Comparison of ENCODE assay signal across 8 mouse cellular contexts in the genomic region with DNA sequence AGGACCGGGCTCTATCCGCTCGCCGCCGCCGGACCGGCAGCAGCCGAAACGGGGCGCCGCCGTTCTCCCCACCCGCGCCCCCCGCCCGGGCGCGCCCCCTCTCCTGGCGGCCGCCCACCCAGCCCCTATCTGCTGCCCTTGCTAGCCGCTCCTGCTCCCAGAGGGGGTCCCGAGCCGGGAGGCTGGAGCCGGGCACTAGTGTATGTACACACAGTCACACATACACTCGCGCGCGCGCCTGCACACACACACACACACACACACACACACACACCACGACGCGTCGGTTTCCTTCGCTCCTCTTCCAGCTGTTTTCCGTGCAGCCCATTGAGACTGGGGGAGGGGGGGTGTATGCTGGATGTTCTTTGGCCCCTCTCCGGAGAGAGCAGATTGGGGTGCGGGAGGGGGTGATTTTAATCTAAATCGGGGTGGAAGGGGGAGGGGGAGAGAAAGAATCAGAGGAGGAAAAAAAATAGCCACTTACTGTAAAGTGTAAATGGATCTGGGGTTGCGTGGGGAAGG. TPM values are rescaled to one million over a fixed set of nuclear protein-coding genes. Genes with fewer than 3 reads are reported as not detected.
DNase-seq lines count a peak whose midpoint lies in the region; ATAC-seq and TF ChIP-seq lines count a peak whose summit lies in the region.

No protein-coding gene starts in this region.

- no peaks in the 10 kb centered on the region for H3K79me2 ChIP-seq in heart, adult 2 months (replicated peaks; ENCODE audit: control insufficient read depth, insufficient read depth, low read length)

- ATAC-seq in liver, postnatal 0 days, result peak; percentile 26
- ATAC-seq in neural tube, embryonic 15.5 days (ENCODE audit: low FRiP score), result peak; percentile 54

- H3K9ac ChIP-seq in heart, adult 2 months (ENCODE audit: low read depth, low read length), result peak overlapping the region; percentile 98
- H3K9ac ChIP-seq in liver, postnatal 0 days (replicated peaks), result peak overlapping the region; percentile 94
- H3K9ac ChIP-seq in neural tube, embryonic 15.5 days (replicated peaks), result peak overlapping the region; percentile 83

- H3K27ac ChIP-seq in heart, adult 2 months, result peak overlapping the region; percentile 99
- H3K27ac ChIP-seq in liver, postnatal 0 days (ENCODE audit: low read depth), result peak overlapping the region; percentile 98
- peak overlapping the region; percentile 97 for H3K27ac ChIP-seq in neural tube, embryonic 15.5 days (replicated peaks)

- intact Hi-C loops in heart, adult 2 months (cut with DNase I), result loop anchor here (2.0 to 5.0 kb wide), 4 partner anchors 37 to 392 kb away; no protein-coding TSS in a partner anchor

- no peak for TF ChIP-seq CTCF in heart, adult 2 months (IDR thresholded peaks at IDR 0.05)
- no peak for TF ChIP-seq CTCF in liver, postnatal 0 days (IDR thresholded peaks at IDR 0.05; ENCODE audit: low read depth)

- WGBS in heart, adult 2 months, result 1% methylated on average over 17 of the region's 39 CpGs
- 0% methylated on average over 17 of the region's 39 CpGs for whole genome bisulfite sequencing in liver, postnatal 0 days (ENCODE audit: insufficient replicate concordance)
- WGBS in neural tube, embryonic 15.5 days, result 1% methylated on average over 19 of the region's 39 CpGs

- no peaks in the 10 kb centered on the region for H3K27me3 ChIP-seq in heart, adult 2 months (ENCODE audit: control insufficient read depth, insufficient read depth, low read length)
- H3K27me3 ChIP-seq in liver, postnatal 0 days (ENCODE audit: insufficient read depth, low read length), result no peaks in the 10 kb centered on the region
- 0 out of 2 replicates have a peak, but pooled peaks cover 3% of the 10 kb centered on the region for H3K27me3 ChIP-seq in neural tube, embryonic 15.5 days (replicated peaks)

- H3K36me3 ChIP-seq in heart, adult 2 months (ENCODE audit: control insufficient read depth, insufficient read depth, low read length), result peaks cover 7% of the 10 kb centered on the region
- H3K36me3 ChIP-seq in liver, postnatal 0 days (replicated peaks; ENCODE audit: insufficient read depth, low read length), result no peaks in the 10 kb centered on the region
- no peaks in the 10 kb centered on the region for H3K36me3 ChIP-seq in neural tube, embryonic 15.5 days

- TF ChIP-seq EP300 in heart, adult 2 months (IDR thresholded peaks at IDR 0.05; ENCODE audit: insufficient read depth, low read depth, low read length), result no peak
- TF ChIP-seq EP300 in liver, postnatal 0 days (IDR thresholded peaks at IDR 0.05; ENCODE audit: low read depth), result no peak

- no peaks in the 10 kb centered on the region for H3K9me3 ChIP-seq in liver, postnatal 0 days (ENCODE audit: low read length)
- H3K9me3 ChIP-seq in neural tube, embryonic 15.5 days (replicated peaks), result no peaks in the 10 kb centered on the region

- H3K4me3 ChIP-seq in heart, adult 2 months, result peak overlapping the region; percentile 95
- peak overlapping the region; percentile 92 for H3K4me3 ChIP-seq in liver, postnatal 0 days (ENCODE audit: low read depth, low read length)
- peak overlapping the region; percentile 83 for H3K4me3 ChIP-seq in neural tube, embryonic 15.5 days (replicated peaks)

- H3K4me2 ChIP-seq in liver, postnatal 0 days (ENCODE audit: low read depth, low read length), result peak overlapping the region; percentile 94
- H3K4me2 ChIP-seq in neural tube, embryonic 15.5 days, result peak overlapping the region; percentile 92

- TF ChIP-seq POLR2A in heart, adult 2 months (IDR thresholded peaks at IDR 0.05; ENCODE audit: insufficient read depth, low read depth, low read length), result no peak

- DNase-seq in layer of hippocampus, postnatal 14 days (ENCODE audit: low spot score in 2 of 2), result peak; percentile 40 to 57
- DNase-seq in layer of hippocampus, postnatal 36 days, result no peak
- DNase-seq in embryo, embryonic 10 days (ENCODE audit: low spot score), result peak; percentile 56
- no peak for DNase-seq in heart, adult 2 months
- peak; percentile 58 for DNase-seq in kidney, adult 9 months
- DNase-seq in liver, postnatal 0 days, result peak; percentile 73
- peak; percentile 53 for DNase-seq in thymus, postnatal 0 days (ENCODE audit: low spot score)

- H3K4me1 ChIP-seq in heart, adult 2 months (ENCODE audit: control insufficient read depth, insufficient read depth, low read length), result peaks cover 12% of the 10 kb centered on the region
- H3K4me1 ChIP-seq in liver, postnatal 0 days (ENCODE audit: insufficient read depth), result peaks cover 16% of the 10 kb centered on the region; the same call in 1 of the 2 replicates
- H3K4me1 ChIP-seq in neural tube, embryonic 15.5 days, result peaks cover 46% of the 10 kb centered on the region

RNA-seq across cellular contexts. Expression of gene Atxn1, which starts 0.4 kb away (rescaled TPM):
- 100 to 1,000 TPM in 1 of 2 experiments, 10 to 100 TPM in 1; 92.4 to 124 TPM for total RNA-seq in layer of hippocampus, postnatal 14 days (2021)
- total RNA-seq in layer of hippocampus, postnatal 36 days (2021), result 100 to 1,000 TPM; 126 to 156 TPM
- total RNA-seq in heart, adult 2 months (2021), result 10 to 100 TPM; 27.3 to 30.1 TPM
- 7.5 and 11.7 TPM in 2 replicates for polyA plus RNA-seq in heart, adult 2 months (2012; rRNA removed)
- 3.9 and 4.4 TPM in 2 replicates for polyA plus RNA-seq in liver, postnatal 0 days (2015; fragmentation: Nextera tagmentation; extraction: Ambion mirVana)
- 9.4 and 9.5 TPM in 2 replicates for polyA plus RNA-seq in neural tube, embryonic 15.5 days (2015; fragmentation: Nextera tagmentation; extraction: Ambion mirVana)
- polyA plus RNA-seq in thymus, postnatal 0 days (2015; fragmentation: Nextera tagmentation; extraction: Ambion mirVana), result 3.8 and 6.3 TPM in 2 replicates

Comparison
In these comparisons a context has a peak if more than half of its experiments do, and no peak if none do; other contexts are left out.
1. DNase-seq: peak in layer of hippocampus, postnatal 14 days (2 of 2), embryo, embryonic 10 days (single experiment), kidney, adult 9 months (single experiment), liver, postnatal 0 days (single experiment) and thymus, postnatal 0 days (single experiment); none in layer of hippocampus, postnatal 36 days (0 of 2) and heart, adult 2 months (0 of 2).
2. Peak in every context shown above with its lines, with median percentiles within 50 percentile points of each other: H3K27ac ChIP-seq, H3K4me3 ChIP-seq and H3K9ac ChIP-seq.